Mouse (Mus musculus): ENCODE results near the gene Tmed1.
"Not testable (repeated sequence)": the region's sequence is repeated elsewhere in the genome, so short reads cannot be mapped to it uniquely, and the experiment has no call there.

The Tmed1 gene

GRCm38 (mm10) chr9:21525937-21526633, 16.0 kb upstream of the Tmed1 start, which contains the start of gene AB124611:
TSS of gene AB124611 (plus strand) at chr9:21526176.
- peak; percentile 61 for DNase-seq (ENCODE audit: low read depth)

GRCm38 (mm10) chr9:21525142-21525936, 15.3 kb upstream of the Tmed1 start:
- peak; percentile 43 for DNase-seq (ENCODE audit: low read depth)

- not testable (repeated sequence) for DNase-seq (ENCODE audit: low read depth)
Measured at GRCm38 (mm10) chr9:21518690-21519089, 8.6 kb upstream of the Tmed1 start.

GRCm38 (mm10) chr9:21517947-21518495, 8.0 kb upstream of the Tmed1 start:
- no peak for DNase-seq (ENCODE audit: low read depth)

GRCm38 (mm10) chr9:21513466-21513865, 3.4 kb upstream of the Tmed1 start:
- no peak for DNase-seq (ENCODE audit: low read depth)

- no peak for DNase-seq (ENCODE audit: low read depth)
Measured at GRCm38 (mm10) chr9:21511052-21511451, 1.0 kb upstream of the Tmed1 start.

GRCm38 (mm10) chr9:21510689-21511015, 600 bp upstream of the Tmed1 start:
- no peak for DNase-seq (ENCODE audit: low read depth)

- no peak for DNase-seq (ENCODE audit: low read depth)
Measured at GRCm38 (mm10) chr9:21508871-21509404, 1.1 kb downstream of the Tmed1 start.

- no peak for DNase-seq (ENCODE audit: low read depth)
Measured at GRCm38 (mm10) chr9:21507753-21508430, 2.2 kb downstream of the Tmed1 start.

- no peak for DNase-seq (ENCODE audit: low read depth)
Measured at GRCm38 (mm10) chr9:21505767-21506166, 4.3 kb downstream of the Tmed1 start.

- no peak for DNase-seq (ENCODE audit: low read depth)
Measured at GRCm38 (mm10) chr9:21503352-21503751, 6.7 kb downstream of the Tmed1 start.

GRCm38 (mm10) chr9:21498284-21498902, 11.7 kb downstream of the Tmed1 start:
- DNase-seq (ENCODE audit: low read depth), result no peak

GRCm38 (mm10) chr9:21497664-21498063, 12.4 kb downstream of the Tmed1 start:
- DNase-seq (ENCODE audit: low read depth), result no peak

- DNase-seq (ENCODE audit: low read depth), result no peak
Measured at GRCm38 (mm10) chr9:21497050-21497542, 13.0 kb downstream of the Tmed1 start.

- DNase-seq (ENCODE audit: low read depth), result no peak
Measured at GRCm38 (mm10) chr9:21496308-21497049, 13.6 kb downstream of the Tmed1 start.

GRCm38 (mm10) chr9:21494726-21495125, 15.3 kb downstream of the Tmed1 start:
- DNase-seq (ENCODE audit: low read depth), result no peak

- no peak for DNase-seq (ENCODE audit: low read depth)
Measured at GRCm38 (mm10) chr9:21493907-21494306, 16.1 kb downstream of the Tmed1 start.

- no peak for DNase-seq (ENCODE audit: low read depth)
Measured at GRCm38 (mm10) chr9:21490696-21491095, 19.4 kb downstream of the Tmed1 start.

GRCm38 (mm10) chr9:21488246-21488645, 21.8 kb downstream of the Tmed1 start:
- DNase-seq (ENCODE audit: low read depth), result not testable (repeated sequence)

- DNase-seq (ENCODE audit: low read depth), result no peak
Measured at GRCm38 (mm10) chr9:21484065-21484464, 26.0 kb downstream of the Tmed1 start.

- DNase-seq (ENCODE audit: low read depth), result no peak
Measured at GRCm38 (mm10) chr9:21477707-21478106, 32.3 kb downstream of the Tmed1 start.
